Mouse (Mus musculus): ENCODE data around the gene Gipr.
"Not testable (repeated sequence)": the region's sequence is repeated elsewhere in the genome, so short reads cannot be mapped to it uniquely, and the experiment has no call there.

The Gipr gene

GRCm38 (mm10) chr7:19178443-19179092 is 12.6 kb upstream of the Gipr start:
- DNase-seq (ENCODE audit: low spot score in 2 of 2): peak; percentile 68 to 74

- peak in 1 of 2 experiments; percentile 54 for DNase-seq (ENCODE audit: low spot score in 2 of 2)
Observed at GRCm38 (mm10) chr7:19178035-19178434, 12.1 kb upstream of the Gipr start.

- DNase-seq (ENCODE audit: low spot score in 2 of 2): no peak
Observed at GRCm38 (mm10) chr7:19177216-19177615, 11.3 kb upstream of the Gipr start.

- DNase-seq (ENCODE audit: low spot score in 2 of 2): peak in 1 of 2 experiments; percentile 84
Observed at GRCm38 (mm10) chr7:19176516-19176947, 10.6 kb upstream of the Gipr start.

- peak; percentile 80 to 89 for DNase-seq (ENCODE audit: low spot score in 2 of 2)
Observed at GRCm38 (mm10) chr7:19175708-19176515, 10.0 kb upstream of the Gipr start, which contains the start of gene Eml2. TSS of gene Eml2 (plus strand) at chr7:19176421.

GRCm38 (mm10) chr7:19172874-19173273 is 6.9 kb upstream of the Gipr start:
- DNase-seq (ENCODE audit: low spot score in 2 of 2): peak in 1 of 2 experiments; percentile 66

GRCm38 (mm10) chr7:19171831-19172230 is 5.9 kb upstream of the Gipr start:
- DNase-seq (ENCODE audit: low spot score in 2 of 2): no peak

GRCm38 (mm10) chr7:19170142-19170541 is 4.2 kb upstream of the Gipr start:
- peak; percentile 69 to 76 for DNase-seq (ENCODE audit: low spot score in 2 of 2)

GRCm38 (mm10) chr7:19169506-19169905 is 3.6 kb upstream of the Gipr start:
- no peak for DNase-seq (ENCODE audit: low spot score in 2 of 2)

GRCm38 (mm10) chr7:19166990-19167389 is 1.1 kb upstream of the Gipr start:
- no peak for DNase-seq (ENCODE audit: low spot score in 2 of 2)

GRCm38 (mm10) chr7:19164978-19165377 is 949 bp downstream of the Gipr start:
- no peak for DNase-seq (ENCODE audit: low spot score in 2 of 2)

GRCm38 (mm10) chr7:19164189-19164588 is 1.7 kb downstream of the Gipr start:
- DNase-seq (ENCODE audit: low spot score in 2 of 2): no peak

- no peak for DNase-seq (ENCODE audit: low spot score in 2 of 2)
Observed at GRCm38 (mm10) chr7:19163752-19164151, 2.2 kb downstream of the Gipr start.

GRCm38 (mm10) chr7:19162928-19163327 is 3.0 kb downstream of the Gipr start:
- no peak for DNase-seq (ENCODE audit: low spot score in 2 of 2)

- no peak for DNase-seq (ENCODE audit: low spot score in 2 of 2)
Observed at GRCm38 (mm10) chr7:19160115-19160514, 5.8 kb downstream of the Gipr start.

- DNase-seq (ENCODE audit: low spot score in 2 of 2): no peak
Observed at GRCm38 (mm10) chr7:19159411-19159810, 6.5 kb downstream of the Gipr start.

GRCm38 (mm10) chr7:19158601-19159000 is 7.3 kb downstream of the Gipr start:
- no peak for DNase-seq (ENCODE audit: low spot score in 2 of 2)

- peak; percentile 89 for DNase-seq (ENCODE audit: low spot score in 2 of 2)
Observed at GRCm38 (mm10) chr7:19157160-19157800, 8.6 kb downstream of the Gipr start.

- DNase-seq (ENCODE audit: low spot score in 2 of 2): no peak
Observed at GRCm38 (mm10) chr7:19155825-19156475, 10.0 kb downstream of the Gipr start.

- DNase-seq (ENCODE audit: low spot score in 2 of 2): no peak
Observed at GRCm38 (mm10) chr7:19154796-19155195, 11.1 kb downstream of the Gipr start.

GRCm38 (mm10) chr7:19151121-19151520 is 14.8 kb downstream of the Gipr start:
- not testable (repeated sequence) for DNase-seq (ENCODE audit: low spot score in 2 of 2)

- peak; percentile 91 to 94 for DNase-seq (ENCODE audit: low spot score in 2 of 2)
Observed at GRCm38 (mm10) chr7:19149626-19150025, 16.3 kb downstream of the Gipr start, which contains the start of gene Snrpd2. TSS of gene Snrpd2 (plus strand) at chr7:19149722.

All from right cerebral cortex, postnatal 36 days (tissue).